Mouse (Mus musculus): Measurements from ENCODE around the gene Tmem202.

DNA sequence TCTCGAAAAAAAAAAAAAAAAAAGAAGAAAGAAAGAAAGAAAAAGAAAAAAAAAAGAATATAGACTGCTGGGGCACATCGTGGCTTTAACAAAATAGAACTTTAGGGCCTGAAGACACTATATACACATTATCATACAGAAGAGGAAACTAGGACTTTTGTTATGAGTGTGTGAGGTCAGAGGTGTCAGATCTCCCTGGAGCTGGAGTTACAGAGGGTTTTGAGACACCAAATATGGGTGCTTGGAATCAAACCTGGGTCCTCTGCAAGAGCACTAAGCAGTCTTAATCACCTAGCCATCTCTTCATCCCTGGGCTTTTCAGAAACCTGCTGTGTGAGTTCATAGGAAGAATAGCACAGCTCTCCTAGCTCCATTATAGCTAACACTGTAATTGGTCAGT lies 6.2 kb downstream of the Tmem202 start:
- TF ChIP-seq CTCF (conservative IDR thresholded peaks at IDR 0.05; ENCODE audit: insufficient read depth, insufficient read length, low read depth, low read length) (no peak), POLR2A (IDR thresholded peaks at IDR 0.05; ENCODE audit: low read depth, low read length) (no peak)
